Mouse (Mus musculus) stomach, postnatal 0 days (tissue): ENCODE results near the gene Olfr91.
"Not testable (repeated sequence)": the region's sequence is repeated elsewhere in the genome, so short reads cannot be mapped to it uniquely, and the experiment has no call there.

Source experiments
- CTCF ChIP-seq: IDR thresholded peaks from 2 replicates; pipeline ENCODE4 v1.5.1; 2016; ENCODE audit warnings: antibody characterized with exemption, low read depth, mild to moderate bottlenecking, moderate library complexity
- EP300 ChIP-seq: optimal IDR thresholded peaks from 2 replicates; pipeline ENCODE3; 2016; ENCODE audit warnings: antibody characterized with exemption

GRCm38 (mm10) chr17:37131366-37131765 is 33.3 kb upstream of the Olfr91 start:
- not testable (repeated sequence) for TF ChIP-seq EP300, CTCF
